Mouse (Mus musculus) adrenal gland, postnatal 14 days (tissue): ENCODE data around the gene Celf2. TPM values are rescaled to one million over a fixed set of nuclear protein-coding genes. Genes with fewer than 3 reads are reported as not detected.
A peak's percentile ranks its signal among the peaks of the same experiment; 100 is the strongest.
"Not testable (repeated sequence)": the region's sequence is repeated elsewhere in the genome, so short reads cannot be mapped to it uniquely, and the experiment has no call there.

Experiments used
- DNase-seq: peaks from one replicate; pipeline ENCODE4 v3.0.0; 2021; ENCODE audit warnings: mixed read lengths
- total RNA-seq: library from RNA; stranded (reverse); gene quantifications from 2 replicates; pipeline ENCODE4 v1.2.3, GENCODE M21; 2021

Gene Celf2
- total RNA-seq, 1 experiment from 2014 or later: 64.1 TPM

GRCm38 (mm10) chr2:6598124-6598878, 911.1 kb downstream of the Celf2 start:
- DNase-seq: no peak

DNA sequence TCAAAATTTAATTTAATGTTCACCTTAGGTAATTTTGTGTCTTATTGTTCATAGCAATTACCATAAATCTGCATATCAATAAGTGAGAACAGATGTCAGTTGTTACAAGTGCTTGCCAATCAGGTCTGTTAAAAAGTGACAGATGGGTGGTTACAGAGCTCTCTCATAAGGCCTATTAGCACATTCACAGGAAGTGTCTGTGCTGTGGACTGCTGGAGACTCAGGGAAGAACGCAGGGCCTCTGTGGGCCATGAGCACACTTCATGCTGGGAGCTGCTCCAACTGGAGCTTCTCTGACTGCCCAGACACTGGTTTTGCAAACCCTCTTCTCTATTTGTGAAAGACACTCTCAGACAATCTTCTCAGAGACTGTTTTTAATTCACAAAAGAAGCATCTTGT, 914.6 kb downstream of the Celf2 start:
- DNase-seq: no peak

GRCm38 (mm10) chr2:6594160-6594559, 915.2 kb downstream of the Celf2 start:
- no peak for DNase-seq

- no peak for DNase-seq
These were observed 915.6 kb downstream of the Celf2 start for GRCm38 (mm10) chr2:6593739-6594138.

- no peak for DNase-seq
These were observed 923.2 kb downstream of the Celf2 start for GRCm38 (mm10) chr2:6586122-6586681.

DNA sequence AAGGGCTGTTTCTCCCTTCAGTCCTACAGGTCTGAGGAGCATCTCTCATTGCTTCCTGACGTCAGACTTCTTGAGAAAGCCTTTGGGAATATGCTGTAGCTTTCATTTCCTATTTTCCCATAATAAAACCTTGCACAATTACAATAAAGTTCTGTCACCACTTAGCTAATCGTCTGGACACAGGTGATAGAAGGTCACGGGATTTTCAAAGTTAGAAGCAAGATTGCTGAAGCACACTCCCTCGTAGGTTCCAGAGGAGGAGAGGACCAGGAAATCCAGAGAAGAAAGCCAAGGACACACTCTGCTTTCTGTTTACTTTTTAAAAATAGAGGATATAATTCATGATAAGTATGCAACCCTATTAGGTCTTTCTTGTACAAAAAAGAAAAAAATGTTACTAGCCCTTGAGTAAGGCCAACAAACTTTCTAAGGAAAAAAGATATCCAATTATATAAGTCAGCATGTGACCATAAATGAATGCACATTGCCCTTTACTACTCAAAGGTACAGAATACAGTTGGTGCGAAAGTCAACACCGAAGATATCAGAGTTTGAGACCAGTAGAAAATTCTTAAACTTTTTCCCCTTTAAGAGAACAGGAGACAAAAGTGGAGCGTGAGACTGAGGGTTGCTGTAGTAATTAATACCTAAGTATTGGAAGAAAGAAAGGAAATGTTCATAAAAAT, 924.2 kb downstream of the Celf2 start:
- no peak for DNase-seq

- no peak for DNase-seq
These were observed 926.7 kb downstream of the Celf2 start for GRCm38 (mm10) chr2:6582711-6583110.

DNA sequence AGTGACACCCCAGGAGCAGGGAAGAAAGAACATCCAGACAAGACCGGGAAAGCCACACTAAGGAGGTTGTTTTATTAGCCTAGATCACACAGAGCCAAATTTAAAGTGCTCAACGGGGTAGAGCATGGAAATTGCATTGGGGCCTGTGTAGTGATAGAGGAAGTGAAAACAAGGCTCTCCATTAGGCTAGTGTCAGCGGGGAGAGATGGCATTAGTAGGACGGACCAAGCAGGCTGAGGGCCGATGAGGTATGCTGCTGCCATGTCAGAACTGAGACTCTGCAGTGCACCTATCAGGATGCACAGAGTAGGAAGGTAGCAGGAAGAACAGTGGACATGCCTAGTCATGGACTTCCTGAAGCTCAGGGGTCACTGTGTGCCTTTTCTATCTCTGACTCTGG, 929.3 kb downstream of the Celf2 start:
- no peak for DNase-seq

- DNase-seq: not testable (repeated sequence)
These were observed 934.0 kb downstream of the Celf2 start for GRCm38 (mm10) chr2:6575316-6575715.

- no peak for DNase-seq
These were observed 935.7 kb downstream of the Celf2 start for GRCm38 (mm10) chr2:6573640-6574039.

DNA sequence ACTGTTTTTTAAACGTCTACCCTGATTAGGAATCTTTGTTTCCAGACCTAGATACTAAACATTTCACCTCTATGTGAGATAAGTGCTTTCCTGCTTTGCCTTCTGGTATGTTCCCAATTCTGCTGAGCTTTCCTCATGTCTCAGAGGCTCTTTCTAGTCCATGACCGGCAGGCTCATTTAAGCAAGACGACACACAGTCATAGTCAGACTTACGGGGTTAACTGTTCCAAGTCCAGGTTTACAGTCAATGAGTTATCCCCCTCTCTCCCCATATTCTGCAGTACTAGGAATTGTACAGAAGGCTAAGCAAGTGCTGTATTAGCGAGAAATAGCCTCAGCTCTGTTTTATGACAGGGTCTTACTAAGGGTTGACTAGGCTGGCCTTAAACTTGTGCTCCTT, 936.4 kb downstream of the Celf2 start:
- DNase-seq: no peak

DNA sequence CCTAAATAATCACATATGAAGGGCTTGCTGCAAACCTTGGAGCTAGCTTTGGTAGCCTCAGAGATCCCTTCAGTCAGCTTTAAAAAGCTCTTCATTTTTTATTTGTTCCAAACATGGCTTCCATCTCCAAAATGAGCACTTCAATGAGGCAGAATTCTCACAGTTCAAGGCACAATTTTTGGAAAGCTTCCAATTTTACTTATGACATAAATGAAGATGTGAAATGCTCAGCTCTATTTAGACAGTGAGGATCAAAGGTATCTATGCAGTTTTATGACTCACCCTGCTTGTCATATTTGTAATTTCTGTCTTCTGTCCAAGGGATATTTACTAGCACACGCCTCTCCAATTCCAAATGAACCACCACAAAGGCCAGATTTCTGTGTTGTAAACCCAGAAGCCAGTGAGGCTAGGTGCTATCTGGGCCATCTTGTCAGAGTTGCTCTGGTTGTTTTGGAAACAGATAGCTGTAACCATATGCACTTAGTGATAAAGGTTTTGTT, 940.3 kb downstream of the Celf2 start:
- DNase-seq: no peak

DNA sequence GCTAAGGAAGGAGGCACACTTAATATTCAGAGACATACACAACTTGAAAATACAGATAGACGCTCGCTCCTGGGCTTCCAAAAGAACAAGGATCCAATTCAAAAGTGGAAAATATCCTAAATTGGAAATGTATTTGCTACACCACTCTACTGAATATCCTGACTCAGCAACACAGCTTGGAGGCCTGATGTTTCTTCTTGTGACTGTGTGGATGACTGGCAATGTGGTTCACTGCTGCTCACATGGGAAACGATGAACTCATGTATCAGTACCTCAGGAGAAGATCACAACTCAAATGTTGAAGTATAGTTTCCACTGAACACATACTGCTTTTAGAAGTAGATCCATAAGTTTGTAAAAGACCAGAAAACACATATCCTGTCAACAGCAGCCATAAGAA, 944.2 kb downstream of the Celf2 start:
- DNase-seq: no peak

GRCm38 (mm10) chr2:6561337-6561736, 948.0 kb downstream of the Celf2 start:
- DNase-seq: no peak

GRCm38 (mm10) chr2:6560802-6561201, 948.6 kb downstream of the Celf2 start:
- no peak for DNase-seq

GRCm38 (mm10) chr2:6559581-6559980, 949.8 kb downstream of the Celf2 start:
- DNase-seq: no peak

DNA sequence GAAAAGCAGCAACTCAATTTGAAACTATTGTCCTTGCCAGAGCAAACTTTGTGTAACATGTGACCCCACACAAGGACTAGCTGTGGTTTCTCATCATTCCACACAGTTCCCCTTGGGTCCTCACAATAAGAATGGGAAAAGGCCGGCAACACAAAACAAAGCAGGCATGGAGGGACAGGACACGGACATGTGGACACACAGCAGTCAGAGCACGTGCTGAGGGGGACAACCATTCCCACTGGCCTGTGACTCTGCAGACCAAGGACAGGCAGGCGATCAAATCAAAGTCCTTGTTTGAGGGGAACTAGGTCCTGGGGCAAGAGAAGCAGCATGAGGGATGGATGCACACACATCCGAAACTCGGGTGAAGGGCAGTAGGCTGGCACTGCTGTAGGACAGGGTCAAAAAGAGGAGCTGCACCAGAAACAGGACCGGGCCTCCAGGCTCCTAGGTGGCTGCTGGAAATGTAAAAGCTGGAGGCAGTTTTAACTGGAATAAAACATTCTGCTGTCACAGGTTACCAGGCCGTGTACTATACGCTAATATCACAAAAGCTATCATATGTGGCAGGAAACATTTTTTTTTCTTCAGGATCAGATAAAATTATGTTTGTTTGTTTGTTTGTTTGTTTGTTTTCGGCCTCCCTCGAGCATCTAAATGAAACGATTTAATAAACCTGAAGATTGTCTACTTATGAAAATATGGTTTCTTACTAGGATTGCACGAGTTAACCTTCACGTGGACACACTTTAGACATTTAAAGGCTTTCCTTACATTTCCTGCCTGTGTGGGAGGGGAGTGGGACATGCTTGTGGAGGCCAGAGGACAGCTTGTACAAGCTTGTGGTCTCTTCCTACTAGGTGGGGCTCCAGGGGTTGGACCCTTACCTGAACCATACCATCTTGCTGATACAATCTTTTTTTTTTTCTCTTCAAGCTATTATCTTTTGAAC, 950.8 kb downstream of the Celf2 start:
- no peak for DNase-seq

DNA sequence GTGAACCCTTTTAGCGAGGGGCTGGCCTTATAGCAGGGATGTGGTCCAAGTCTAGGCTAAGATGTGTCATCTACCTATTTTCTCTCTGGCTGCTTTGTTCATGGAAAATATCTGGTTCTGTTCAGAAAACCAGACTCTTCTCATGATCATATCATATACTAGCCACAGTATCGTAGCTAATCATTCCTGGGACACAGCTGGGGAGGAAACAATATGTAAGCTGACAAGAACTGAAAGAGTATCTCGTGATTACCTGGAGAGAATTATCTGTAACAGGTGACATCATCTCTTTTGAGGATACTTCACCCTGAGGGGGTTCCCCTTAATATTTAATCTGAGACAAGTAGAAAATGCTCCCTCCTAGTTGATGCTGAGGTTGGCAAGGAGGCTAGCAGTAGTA, 951.6 kb downstream of the Celf2 start:
- DNase-seq: no peak

DNA sequence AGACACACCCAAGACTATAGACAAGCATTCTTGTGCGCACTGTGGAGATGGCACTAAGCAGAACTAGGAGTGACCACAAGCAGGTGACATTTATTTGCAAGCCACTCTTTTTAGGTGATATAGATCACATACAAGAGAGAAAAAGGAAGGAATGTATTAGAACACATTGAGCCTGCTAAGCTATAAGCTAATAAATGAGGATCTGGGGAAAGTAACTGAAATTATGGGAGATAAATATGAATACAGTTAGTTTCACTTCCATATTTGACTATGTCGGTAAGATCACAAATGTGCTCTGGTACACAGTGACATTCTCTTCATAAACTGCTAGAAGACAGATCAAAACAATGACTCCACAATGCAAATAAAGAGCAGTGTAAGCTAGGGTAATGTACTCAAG, 952.5 kb downstream of the Celf2 start:
- no peak for DNase-seq

DNA sequence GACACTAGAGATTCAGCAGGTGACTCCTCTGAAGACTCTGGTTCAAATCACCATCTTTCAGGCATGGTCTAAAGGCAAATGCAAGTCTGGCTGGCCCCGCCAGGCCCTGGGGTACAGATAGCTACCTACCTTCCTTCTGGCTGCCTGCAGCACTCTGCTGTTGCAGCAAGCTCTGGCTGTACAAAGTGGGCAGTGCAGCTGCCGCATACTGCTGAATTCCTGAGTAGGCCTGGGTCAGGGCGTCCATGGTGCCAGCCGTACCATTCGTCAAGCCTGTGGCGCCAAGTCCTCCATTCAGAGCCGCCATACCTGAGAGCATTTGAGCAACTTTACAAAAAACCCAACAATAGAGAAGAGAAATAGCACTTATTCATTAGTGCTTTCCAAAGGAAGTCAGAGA, 955.7 kb downstream of the Celf2 start:
- DNase-seq: no peak

- no peak for DNase-seq
These were observed 960.1 kb downstream of the Celf2 start for GRCm38 (mm10) chr2:6549251-6549650.

DNA sequence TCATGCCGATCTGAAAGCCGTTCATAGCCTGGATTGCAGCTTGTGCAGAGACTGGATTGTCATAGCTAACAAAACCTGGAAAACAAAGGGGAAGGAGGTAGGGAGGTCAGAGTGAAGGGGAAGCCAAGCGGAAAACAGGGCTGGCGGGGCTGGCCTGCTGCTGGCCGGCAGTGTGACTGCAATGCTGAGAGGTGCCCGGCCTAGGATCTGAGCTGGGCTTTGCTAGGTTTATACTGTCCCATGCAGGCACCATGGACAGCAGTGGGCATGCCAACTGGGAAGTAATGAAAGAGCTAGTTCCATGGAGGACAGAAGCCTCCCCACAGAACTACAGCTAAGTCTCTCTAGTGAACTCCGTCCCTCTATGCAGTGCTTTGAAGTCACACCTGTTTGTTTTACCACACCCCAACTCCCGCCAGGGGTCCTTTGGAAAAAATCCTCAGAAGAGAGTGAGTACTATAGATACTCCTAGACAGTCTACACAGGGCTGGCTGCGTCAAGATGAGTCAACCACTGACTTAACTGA, 962.2 kb downstream of the Celf2 start:
- peak; percentile 24 for DNase-seq
